Mouse (Mus musculus): ENCODE results near the gene Gpr174.
"Not testable (repeated sequence)": the region's sequence is repeated elsewhere in the genome, so short reads cannot be mapped to it uniquely, and the experiment has no call there.

Gpr174 gene

GRCm38 (mm10) chrX:107255486-107256227 is at the start of gene Gpr174:
Gene Gpr174, plus strand, starts transcription at chrX:107255878.
- no peak for DNase-seq (ENCODE audit: low spot score in 2 of 2)

DNA sequence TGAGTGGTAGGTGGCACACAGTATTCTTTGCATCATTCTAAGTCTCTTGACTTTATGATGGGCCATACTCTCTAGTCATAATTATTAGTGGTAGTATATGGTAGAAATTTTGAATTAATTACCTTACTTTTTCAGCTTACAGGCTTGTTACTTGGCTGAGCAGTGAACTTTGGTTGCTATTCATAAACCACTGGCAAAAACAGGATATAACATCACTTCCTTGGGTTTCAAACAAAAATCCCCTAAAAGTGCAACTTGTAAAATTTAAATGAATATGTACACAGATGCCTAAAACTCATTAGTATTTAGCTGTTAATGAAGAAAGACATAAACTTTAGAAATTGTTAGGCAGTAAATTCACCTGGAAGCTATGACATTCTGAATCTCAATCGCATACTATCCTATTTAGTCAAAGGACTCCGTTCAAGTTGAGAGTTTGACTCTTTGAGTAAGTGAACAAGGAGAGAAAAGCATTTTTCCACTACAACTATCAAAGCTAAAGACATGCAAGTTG is 38.0 kb upstream of the Gpr174 start:
- DNase-seq (ENCODE audit: low spot score in 2 of 2) = no peak

DNA sequence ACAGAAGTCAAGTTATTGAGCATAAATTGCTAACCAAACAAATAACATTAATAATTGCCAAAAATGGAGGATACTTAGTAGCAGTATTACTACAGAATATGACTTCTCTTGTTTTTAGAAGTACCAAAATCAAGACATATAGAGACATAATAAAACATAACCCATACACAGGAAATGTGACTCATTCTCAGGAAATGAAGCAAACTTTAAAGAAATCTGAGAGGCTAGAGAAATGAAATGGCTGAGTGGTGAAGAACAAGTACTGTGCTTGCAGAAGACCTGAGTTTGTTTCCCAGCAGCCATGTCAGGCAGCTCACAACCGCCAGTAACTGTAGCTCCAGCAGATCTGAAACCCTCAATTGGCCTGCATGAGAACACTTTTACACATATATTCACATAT is 30.8 kb upstream of the Gpr174 start:
- no peak for DNase-seq (ENCODE audit: low spot score in 2 of 2)

GRCm38 (mm10) chrX:107231214-107231613 is 24.5 kb upstream of the Gpr174 start:
- DNase-seq (ENCODE audit: low spot score in 2 of 2) = no peak

GRCm38 (mm10) chrX:107234655-107235054 is 21.0 kb upstream of the Gpr174 start:
- DNase-seq (ENCODE audit: low spot score in 2 of 2) = no peak

DNA sequence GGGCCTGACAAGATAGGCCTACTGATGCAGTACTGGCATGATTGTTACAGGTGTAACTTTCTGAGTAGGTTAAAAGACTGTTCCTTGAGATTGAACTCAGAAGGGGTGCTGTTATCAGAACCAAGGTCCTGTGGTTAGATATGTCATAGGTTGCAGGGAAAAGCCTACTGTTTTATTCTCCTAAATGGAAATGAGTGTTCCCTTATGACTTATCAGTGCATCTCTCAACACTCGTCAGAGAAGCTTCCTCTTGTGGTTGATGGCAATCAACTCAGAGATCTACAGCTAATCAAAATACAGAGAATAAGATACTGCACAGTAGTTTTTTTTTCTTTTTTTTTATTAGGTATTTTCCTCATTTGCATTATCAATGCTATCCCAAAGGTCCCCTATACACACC is 19.2 kb upstream of the Gpr174 start:
- DNase-seq (ENCODE audit: low spot score in 2 of 2) = no peak

GRCm38 (mm10) chrX:107250390-107250789 is 5.3 kb upstream of the Gpr174 start:
- no peak for DNase-seq (ENCODE audit: low spot score in 2 of 2)

DNA sequence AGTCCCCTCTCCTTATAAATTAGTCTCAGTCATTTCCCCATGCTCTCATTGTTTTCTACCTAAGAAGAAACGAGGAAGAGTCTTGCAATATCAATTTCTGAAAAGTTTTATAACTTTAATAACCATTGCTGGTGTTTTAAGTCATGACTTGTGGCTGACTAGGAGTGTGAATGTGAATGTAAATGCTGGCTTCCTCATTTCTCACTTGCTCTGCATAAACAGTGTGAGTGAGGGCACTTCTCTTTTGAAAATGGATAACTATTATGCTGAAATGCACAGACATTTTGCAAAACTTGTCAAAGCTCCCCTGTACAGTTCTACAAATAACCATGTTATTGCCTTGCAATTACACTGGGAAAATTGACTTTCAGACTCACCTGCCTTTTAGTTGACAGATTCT is 8.9 kb downstream of the Gpr174 start:
- DNase-seq (ENCODE audit: low spot score in 2 of 2) = no peak

- DNase-seq (ENCODE audit: low spot score in 2 of 2) = no peak
These were observed 21.9 kb downstream of the Gpr174 start for GRCm38 (mm10) chrX:107277606-107278005.

- DNase-seq (ENCODE audit: low spot score in 2 of 2) = no peak
These were observed 28.5 kb downstream of the Gpr174 start for GRCm38 (mm10) chrX:107284211-107284610.

GRCm38 (mm10) chrX:107297861-107298260 is 42.2 kb downstream of the Gpr174 start:
- not testable (repeated sequence) for DNase-seq (ENCODE audit: low spot score in 2 of 2)

- DNase-seq (ENCODE audit: low spot score in 2 of 2) = no peak
These were observed 43.1 kb downstream of the Gpr174 start for GRCm38 (mm10) chrX:107298761-107299160.

GRCm38 (mm10) chrX:107306492-107306891 is 50.8 kb downstream of the Gpr174 start:
- no peak for DNase-seq (ENCODE audit: low spot score in 2 of 2)

DNA sequence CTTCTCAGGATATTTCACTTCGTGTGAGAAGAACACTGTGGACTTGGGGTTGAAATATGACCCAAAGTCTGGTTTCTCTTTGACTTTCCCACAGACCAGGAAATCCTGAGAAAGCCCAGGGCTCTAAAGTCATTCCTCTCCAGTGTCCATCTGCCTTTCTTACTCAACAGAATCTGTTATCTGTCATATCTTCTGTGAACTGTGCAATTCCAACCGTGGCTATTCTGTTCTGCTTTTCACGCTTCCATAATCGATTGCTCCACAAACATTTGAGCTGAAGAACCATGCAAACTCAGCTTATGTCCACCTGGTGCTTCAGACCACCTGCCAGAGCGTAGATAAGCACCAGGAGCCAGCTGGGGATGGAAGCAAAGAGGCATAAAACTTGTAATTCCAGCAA is 56.9 kb downstream of the Gpr174 start:
- no peak for DNase-seq (ENCODE audit: low spot score in 2 of 2)

GRCm38 (mm10) chrX:107325697-107326381 is 70.2 kb downstream of the Gpr174 start:
- DNase-seq (ENCODE audit: low spot score in 2 of 2) = no peak

DNA sequence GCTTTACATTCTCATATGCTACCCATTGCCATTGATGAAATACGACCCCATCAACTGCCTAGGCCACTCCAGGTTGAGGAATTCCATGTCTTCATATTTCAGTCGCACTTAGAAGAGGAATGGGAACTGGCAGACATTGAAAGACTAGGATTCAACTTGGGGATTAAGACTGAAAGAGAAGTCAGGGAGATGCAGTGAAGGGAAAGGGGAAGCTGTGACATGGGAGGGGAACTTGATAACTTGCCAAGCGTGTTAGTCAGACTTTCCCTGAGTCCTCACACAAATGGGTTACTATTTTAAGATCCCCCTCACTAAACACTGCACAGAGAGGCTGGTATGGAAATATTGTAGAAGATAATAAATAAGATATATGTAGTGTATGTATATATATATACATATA is 74.2 kb downstream of the Gpr174 start:
- no peak for DNase-seq (ENCODE audit: low spot score in 2 of 2)

GRCm38 (mm10) chrX:107336609-107337008 is 80.9 kb downstream of the Gpr174 start:
- DNase-seq (ENCODE audit: low spot score in 2 of 2) = no peak

DNA sequence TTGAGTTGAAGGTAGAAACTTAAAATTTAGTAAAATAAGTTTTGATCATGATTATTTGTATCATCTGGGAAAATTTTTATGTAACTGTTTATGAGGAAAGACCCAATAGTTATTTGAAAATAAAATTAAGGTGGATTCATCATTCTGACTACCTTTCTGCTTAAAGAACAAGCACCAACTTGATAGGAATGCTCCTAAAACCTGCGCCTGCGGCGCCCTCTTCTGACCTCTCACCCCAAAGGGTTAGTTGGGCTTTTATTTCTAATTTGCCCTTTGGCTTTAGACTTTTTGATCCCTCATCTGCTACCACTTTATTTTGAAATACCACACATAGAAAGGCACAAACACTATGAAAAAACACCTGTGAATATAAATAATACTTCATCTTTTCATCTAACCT is 86.3 kb downstream of the Gpr174 start:
- no peak for DNase-seq (ENCODE audit: low spot score in 2 of 2)

All from frontal cortex, postnatal 14 days (tissue).